Mouse (Mus musculus): Measurements from ENCODE around the gene Slc25a25.

GRCm38 (mm10) chr2:32499365-32499764 is 48.1 kb upstream of the Slc25a25 start:
- no peak for TF ChIP-seq CTCF (IDR thresholded peaks at IDR 0.05; ENCODE audit: low read depth, low read length)
- no peak for TF ChIP-seq EP300 (IDR thresholded peaks at IDR 0.05; ENCODE audit: insufficient read depth, low read depth, low read length)
- TF ChIP-seq POLR2A (IDR thresholded peaks at IDR 0.05; ENCODE audit: insufficient read depth, low read length) = no peak
